Mouse (Mus musculus) megakaryocyte-erythroid progenitor cell, adult 5-6 weeks (primary cell): Measurements from ENCODE around the gene Mrps12. TPM values are rescaled to one million over a fixed set of nuclear protein-coding genes. Genes with fewer than 3 reads are reported as not detected.
A peak's percentile ranks its signal among the peaks of the same experiment; 100 is the strongest.
"Not testable (repeated sequence)": the region's sequence is repeated elsewhere in the genome, so short reads cannot be mapped to it uniquely, and the experiment has no call there.

Experiments
- ATAC-seq: replicated peaks from 2 replicates; pipeline ENCODE4 v1.8.0; 2016; ENCODE audit warnings: mild to moderate bottlenecking, inconsistent platforms; ENCODE audit not compliant: severe bottlenecking, poor library complexity, low FRiP score, low TSS enrichment
- total RNA-seq, 2 experiments: library from RNA; stranded (forward) in 1 of 2; stranded (reverse) in 1 of 2; fragments of 200-1000, 215-1000 nt in 1 of 2; fragments of >200 nt in 1 of 2; fragmentation: Nextera tagmentation in 1 of 2; gene quantifications; 2 replicates each; pipeline ENCODE4 v1.2.3; 2014 to 2017

Mrps12 gene
- total RNA-seq, 2 experiments from 2014 or later = 55.9 to 152 TPM

- no peak for ATAC-seq
Measured at GRCm38 (mm10) chr7:28717726-28718125, 23.9 kb downstream of the Mrps12 start.

GRCm38 (mm10) chr7:28716590-28717281 lies 24.9 kb downstream of the Mrps12 start, which contains the start of gene Fbxo17:
Fbxo17 (plus strand) TSS chr7:28716804.
- peak; percentile 50 for ATAC-seq

GRCm38 (mm10) chr7:28715598-28715997 lies 26.0 kb downstream of the Mrps12 start:
- 0 out of 2 replicates have a peak, but pooled peaks have one; percentile 53 for ATAC-seq

GRCm38 (mm10) chr7:28714667-28715066 lies 27.0 kb downstream of the Mrps12 start:
- no peak for ATAC-seq

GRCm38 (mm10) chr7:28710962-28711361 lies 30.7 kb downstream of the Mrps12 start:
- no peak for ATAC-seq

GRCm38 (mm10) chr7:28709454-28709853 lies 32.2 kb downstream of the Mrps12 start:
- ATAC-seq = no peak

GRCm38 (mm10) chr7:28702601-28703143 lies 38.9 kb downstream of the Mrps12 start:
- no peak for ATAC-seq

GRCm38 (mm10) chr7:28701306-28701705 lies 40.3 kb downstream of the Mrps12 start:
- not testable (repeated sequence) for ATAC-seq

- ATAC-seq = no peak
Measured at GRCm38 (mm10) chr7:28700269-28700668, 41.4 kb downstream of the Mrps12 start.

GRCm38 (mm10) chr7:28697277-28697676 lies 44.3 kb downstream of the Mrps12 start:
- no peak for ATAC-seq

GRCm38 (mm10) chr7:28694966-28695511 lies 46.6 kb downstream of the Mrps12 start:
- ATAC-seq = no peak

GRCm38 (mm10) chr7:28694423-28694822 lies 47.2 kb downstream of the Mrps12 start:
- no peak for ATAC-seq

GRCm38 (mm10) chr7:28693321-28693966 lies 48.2 kb downstream of the Mrps12 start:
- ATAC-seq = peak; percentile 83

- ATAC-seq = no peak
Measured at GRCm38 (mm10) chr7:28692545-28693320, 48.9 kb downstream of the Mrps12 start, which contains the start of gene Fbxo27. Fbxo27 (plus strand) TSS chr7:28692849.

GRCm38 (mm10) chr7:28691075-28691474 lies 50.5 kb downstream of the Mrps12 start:
- ATAC-seq = no peak

Other genes with a start within 250 kb of the Mrps12 start
- not detected in 2 replicates for gene Ifnl2, start 231.4 kb downstream of the Mrps12 start, total RNA-seq (2014; fragmentation: Nextera tagmentation)
- gene Ifnl2, start 231.4 kb downstream of the Mrps12 start, total RNA-seq (2017) = not detected in 2 replicates
- not detected in 2 replicates for gene Ifnl3, start 219.0 kb downstream of the Mrps12 start, total RNA-seq (2014; fragmentation: Nextera tagmentation)
- not detected in 2 replicates for gene Ifnl3, start 219.0 kb downstream of the Mrps12 start, total RNA-seq (2017)
- gene Sycn, start 200.9 kb downstream of the Mrps12 start, total RNA-seq (2014; fragmentation: Nextera tagmentation) = not detected in 2 replicates
- not detected in 2 replicates for gene Sycn, start 200.9 kb downstream of the Mrps12 start, total RNA-seq (2017)
- 2.1 TPM in 1 of 2 replicates, not detected in the other for gene Nccrp1, start 194.6 kb downstream of the Mrps12 start, total RNA-seq (2014; fragmentation: Nextera tagmentation)
- not detected in 2 replicates for gene Nccrp1, start 194.6 kb downstream of the Mrps12 start, total RNA-seq (2017)
- 20.3 and 26.2 TPM in 2 replicates for gene Samd4b, start 143.7 kb downstream of the Mrps12 start, total RNA-seq (2014; fragmentation: Nextera tagmentation)
- gene Samd4b, start 143.7 kb downstream of the Mrps12 start, total RNA-seq (2017) = 3.4 and 7.2 TPM in 2 replicates
- 5.3 and 8.3 TPM in 2 replicates for gene Pak4, start 143.6 kb downstream of the Mrps12 start, total RNA-seq (2014; fragmentation: Nextera tagmentation)
- 7.9 and 8.3 TPM in 2 replicates for gene Pak4, start 143.6 kb downstream of the Mrps12 start, total RNA-seq (2017)
- not detected in 2 replicates for gene Acp7, start 110.5 kb downstream of the Mrps12 start, total RNA-seq (2014; fragmentation: Nextera tagmentation)
- not detected in 2 replicates for gene Acp7, start 110.5 kb downstream of the Mrps12 start, total RNA-seq (2017)
- gene Fbxo27, start 49.0 kb downstream of the Mrps12 start, total RNA-seq (2014; fragmentation: Nextera tagmentation) = not detected in 2 replicates
- gene Fbxo27, start 49.0 kb downstream of the Mrps12 start, total RNA-seq (2017) = not detected in 2 replicates
- 1.6 TPM in 1 of 2 replicates, not detected in the other for gene Fbxo17, start 25.0 kb downstream of the Mrps12 start, total RNA-seq (2014; fragmentation: Nextera tagmentation)
- 0.34 and 1.2 TPM in 2 replicates for gene Fbxo17, start 25.0 kb downstream of the Mrps12 start, total RNA-seq (2017)
- gene Sars2, start 172 bp upstream of the Mrps12 start, total RNA-seq (2014; fragmentation: Nextera tagmentation) = 24.9 and 32.6 TPM in 2 replicates
- 11.3 and 15.6 TPM in 2 replicates for gene Sars2, start 172 bp upstream of the Mrps12 start, total RNA-seq (2017)
- gene Ccer2, start 14.4 kb upstream of the Mrps12 start, total RNA-seq (2014; fragmentation: Nextera tagmentation) = not detected in 2 replicates
- gene Ccer2, start 14.4 kb upstream of the Mrps12 start, total RNA-seq (2017) = not detected in 2 replicates
- gene Sirt2, start 24.9 kb upstream of the Mrps12 start, total RNA-seq (2014; fragmentation: Nextera tagmentation) = 85.8 and 107 TPM in 2 replicates
- gene Sirt2, start 24.9 kb upstream of the Mrps12 start, total RNA-seq (2017) = 41.4 and 49.7 TPM in 2 replicates
- gene Nfkbib, start 25.7 kb upstream of the Mrps12 start, total RNA-seq (2014; fragmentation: Nextera tagmentation) = 34.3 and 39.7 TPM in 2 replicates
- gene Nfkbib, start 25.7 kb upstream of the Mrps12 start, total RNA-seq (2017) = 10.3 and 12.8 TPM in 2 replicates
- gene Rinl, start 47.1 kb upstream of the Mrps12 start, total RNA-seq (2014; fragmentation: Nextera tagmentation) = 21.5 and 26.4 TPM in 2 replicates
- 17.9 and 24.5 TPM in 2 replicates for gene Rinl, start 47.1 kb upstream of the Mrps12 start, total RNA-seq (2017)
- 437 and 487 TPM in 2 replicates for gene Hnrnpl, start 66.7 kb upstream of the Mrps12 start, total RNA-seq (2014; fragmentation: Nextera tagmentation)
- 350 and 619 TPM in 2 replicates for gene Hnrnpl, start 66.7 kb upstream of the Mrps12 start, total RNA-seq (2017)
- gene Ech1, start 83.4 kb upstream of the Mrps12 start, total RNA-seq (2014; fragmentation: Nextera tagmentation) = 119 and 130 TPM in 2 replicates
- 85.5 and 95.0 TPM in 2 replicates for gene Ech1, start 83.4 kb upstream of the Mrps12 start, total RNA-seq (2017)
- gene Lgals4, start 92.0 kb upstream of the Mrps12 start, total RNA-seq (2014; fragmentation: Nextera tagmentation) = 8.7 and 23.2 TPM in 2 replicates
- 2.6 and 3.8 TPM in 2 replicates for gene Lgals4, start 92.0 kb upstream of the Mrps12 start, total RNA-seq (2017)
- gene Lgals7, start 122.0 kb upstream of the Mrps12 start, total RNA-seq (2014; fragmentation: Nextera tagmentation) = not detected in 2 replicates
- not detected in 2 replicates for gene Lgals7, start 122.0 kb upstream of the Mrps12 start, total RNA-seq (2017)
- gene Capn12, start 139.6 kb upstream of the Mrps12 start, total RNA-seq (2014; fragmentation: Nextera tagmentation) = not detected in 2 replicates
- gene Capn12, start 139.6 kb upstream of the Mrps12 start, total RNA-seq (2017) = not detected in 2 replicates
- gene Actn4, start 220.5 kb upstream of the Mrps12 start, total RNA-seq (2014; fragmentation: Nextera tagmentation) = 93.1 and 106 TPM in 2 replicates
- 41.1 and 51.7 TPM in 2 replicates for gene Actn4, start 220.5 kb upstream of the Mrps12 start, total RNA-seq (2017)
- 499 and 586 TPM in 2 replicates for gene Eif3k, start 240.0 kb upstream of the Mrps12 start, total RNA-seq (2014; fragmentation: Nextera tagmentation)
- 360 and 454 TPM in 2 replicates for gene Eif3k, start 240.0 kb upstream of the Mrps12 start, total RNA-seq (2017)
- 64.1 and 76.8 TPM in 2 replicates for gene Map4k1, start 240.2 kb upstream of the Mrps12 start, total RNA-seq (2014; fragmentation: Nextera tagmentation)
- 42.6 and 47.9 TPM in 2 replicates for gene Map4k1, start 240.2 kb upstream of the Mrps12 start, total RNA-seq (2017)